Mouse (Mus musculus) neural tube, embryonic 14.5 days (tissue): ENCODE measurements around the gene March4. TPM values are rescaled to one million over a fixed set of nuclear protein-coding genes. Genes with fewer than 3 reads are reported as not detected.

ENCODE experiments used
- ATAC-seq: fragments of 200-750 bp; cut with Nextera tagmentation; 2 replicates; pipeline ENCODE4 v1.8.0; 2017; ENCODE audit warnings: low read depth, mild to moderate bottlenecking, moderate TSS enrichment, moderate library complexity
- H3K27ac ChIP-seq: fragments of 300-500 bp; sonication (generic); 2 replicates; pipeline ENCODE4 v1.5.1; 2014; ENCODE audit warnings: low read depth, mild to moderate bottlenecking, control low read depth, low read length, moderate library complexity, mixed read lengths
- H3K27me3 ChIP-seq: fragments of 300-500 bp; sonication (generic); 2 replicates; pipeline ENCODE4 v1.6.1; 2014; ENCODE audit warnings: low read length; ENCODE audit not compliant: control insufficient read depth, insufficient read depth
- H3K36me3 ChIP-seq: fragments of 300-500 bp; sonication (generic); 2 replicates; pipeline ENCODE4 v1.6.1; 2014; ENCODE audit warnings: low read length, mixed read lengths; ENCODE audit not compliant: control insufficient read depth, insufficient read depth
- H3K4me1 ChIP-seq: fragments of 300-500 bp; sonication (generic); 2 replicates; pipeline ENCODE4 v1.6.1; 2014; ENCODE audit warnings: low read length; ENCODE audit not compliant: control insufficient read depth, insufficient read depth
- H3K4me2 ChIP-seq: fragments of 300-500 bp; sonication (generic); 2 replicates; pipeline ENCODE4 v1.6.1; 2014; ENCODE audit warnings: mild to moderate bottlenecking, low read depth, low read length, control low read depth
- H3K4me3 ChIP-seq: fragments of 300-500 bp; sonication (generic); 2 replicates; pipeline ENCODE4 v1.5.1; 2014; ENCODE audit warnings: low read depth, low read length, control low read depth, mixed read lengths
- H3K9ac ChIP-seq: fragments of 300-500 bp; sonication (generic); replicated peaks from 2 replicates; pipeline ENCODE4 v1.6.1; 2014; ENCODE audit warnings: low read depth, mild to moderate bottlenecking, control low read depth, low read length, mixed read lengths
- H3K9me3 ChIP-seq: fragments of 300-500 bp; sonication (generic); 2 replicates; pipeline ENCODE4 v1.6.1; 2016; ENCODE audit warnings: low read length; ENCODE audit not compliant: control insufficient read depth
- WGBS: fragments of 180-500 bp; shearing (Covaris S2); extraction: QIAGEN DNeasy Blood & Tissue Kit; methylation state at CpG from one replicate; pipeline ENCODE4 v1.1.7; 2014; 5-methylcytosine and 5-hydroxymethylcytosine counted together
- polyA plus RNA-seq: library from polyadenylated mRNA; unstranded; fragments of >200 nt; fragmentation: Nextera tagmentation; extraction: Ambion mirVana; gene quantifications from 2 replicates; pipeline ENCODE4 v1.2.1, GENCODE M21; 2014

Gene March4
- polyA plus RNA-seq, 1 experiment from 2014 or later = 11.2 TPM

GRCm38 (mm10) chr1:72420220-72420619, 116.5 kb downstream of the March4 start:
- 66% methylated on average over 2 of the region's 2 CpGs for WGBS
- H3K9ac ChIP-seq = no peak overlapping the region
- H3K9me3 ChIP-seq = no peaks in the 10 kb centered on the region
- H3K4me3 ChIP-seq = no peak overlapping the region
- no peaks in the 10 kb centered on the region for H3K27me3 ChIP-seq
- H3K27ac ChIP-seq = no peak overlapping the region
- no peak for ATAC-seq
- H3K4me1 ChIP-seq = no peaks in the 10 kb centered on the region; the same call in 1 of the 2 replicates
- no peak overlapping the region for H3K4me2 ChIP-seq
- no peaks in the 10 kb centered on the region for H3K36me3 ChIP-seq

GRCm38 (mm10) chr1:72418744-72419655, 117.7 kb downstream of the March4 start:
- Histone ChIP-seq H3K9ac (no peak overlapping the region), H3K4me3 (no peak overlapping the region), H3K36me3 (no peaks in the 10 kb centered on the region), H3K9me3 (no peaks in the 10 kb centered on the region), H3K27me3 (no peaks in the 10 kb centered on the region), H3K27ac (no peak overlapping the region), H3K4me1 (peaks cover 3% of the 10 kb centered on the region), H3K4me2 (no peak overlapping the region)
- WGBS = 55% methylated on average over 8 of the region's 8 CpGs
- ATAC-seq = no peak

- Histone ChIP-seq H3K27me3 (no peaks in the 10 kb centered on the region), H3K9me3 (no peaks in the 10 kb centered on the region), H3K27ac (peak overlapping the region; percentile 30), H3K36me3 (no peaks in the 10 kb centered on the region), H3K4me2 (no peak overlapping the region), H3K4me1 (peaks cover 3% of the 10 kb centered on the region), H3K9ac (no peak overlapping the region), H3K4me3 (no peak overlapping the region)
- 19% methylated on average over 8 of the region's 8 CpGs for WGBS
- ATAC-seq = peak; percentile 51; the same call in 1 of the 2 replicates
Observed at GRCm38 (mm10) chr1:72414561-72415253, 122.0 kb downstream of the March4 start.

DNA sequence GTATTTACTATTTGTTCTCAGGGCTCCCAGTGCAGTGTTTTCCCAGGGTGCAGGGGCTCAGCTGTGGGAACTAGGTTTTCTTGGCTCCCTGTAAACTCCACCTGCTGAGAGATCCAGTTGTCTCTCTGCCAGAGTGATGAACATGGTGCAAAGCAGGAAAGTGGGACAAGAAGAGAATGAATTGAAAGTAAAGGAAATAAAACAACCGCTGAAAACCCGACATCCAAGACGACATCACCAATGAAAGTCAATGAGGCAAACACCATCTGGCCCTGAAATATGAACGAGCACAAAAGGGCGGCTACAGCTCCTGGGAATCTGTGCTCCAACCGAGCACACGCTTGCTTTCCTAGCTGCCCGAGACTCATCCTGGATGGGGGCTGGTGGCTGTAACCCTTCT, 122.6 kb downstream of the March4 start:
- H3K9me3 ChIP-seq = no peaks in the 10 kb centered on the region
- no peaks in the 10 kb centered on the region for H3K36me3 ChIP-seq
- peaks cover 3% of the 10 kb centered on the region for H3K4me1 ChIP-seq
- no peak overlapping the region for H3K4me3 ChIP-seq
- no peaks in the 10 kb centered on the region for H3K27me3 ChIP-seq
- H3K27ac ChIP-seq = peak overlapping the region; percentile 30
- H3K4me2 ChIP-seq = no peak overlapping the region
- WGBS = 17% methylated on average over 8 of the region's 8 CpGs
- no peak overlapping the region for H3K9ac ChIP-seq
- ATAC-seq = peak; percentile 42; the same call in 1 of the 2 replicates

DNA sequence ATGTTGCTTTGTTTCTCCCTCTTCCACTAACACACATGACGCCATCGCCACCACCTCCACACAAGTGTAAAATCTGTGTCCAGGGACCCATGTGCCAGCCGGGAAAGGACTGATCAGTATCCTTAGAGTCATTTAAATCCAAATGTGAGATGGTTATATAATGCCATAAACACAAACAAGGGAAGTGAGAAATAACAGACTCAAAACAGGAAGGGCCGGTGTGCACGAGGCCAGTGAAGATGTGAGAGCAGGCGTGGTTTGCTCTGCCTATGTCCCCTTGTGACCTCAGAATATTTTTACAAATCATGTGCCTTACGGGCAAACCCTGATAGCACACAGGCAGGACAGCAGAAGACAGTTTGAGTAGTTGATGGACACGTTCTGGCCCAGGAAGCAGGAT, 123.5 kb downstream of the March4 start:
- H3K36me3 ChIP-seq = no peaks in the 10 kb centered on the region
- no peaks in the 10 kb centered on the region for H3K9me3 ChIP-seq
- H3K4me2 ChIP-seq = no peak overlapping the region
- H3K27me3 ChIP-seq = no peaks in the 10 kb centered on the region
- WGBS = 70% methylated on average over 8 of the region's 8 CpGs
- H3K4me1 ChIP-seq = peaks cover 3% of the 10 kb centered on the region
- H3K4me3 ChIP-seq = no peak overlapping the region
- no peak overlapping the region; the same call in 1 of the 2 replicates for H3K27ac ChIP-seq
- ATAC-seq = no peak
- H3K9ac ChIP-seq = no peak overlapping the region

- H3K9me3 ChIP-seq = no peaks in the 10 kb centered on the region
- H3K27me3 ChIP-seq = no peaks in the 10 kb centered on the region
- H3K4me1 ChIP-seq = peaks cover 3% of the 10 kb centered on the region
- no peaks in the 10 kb centered on the region for H3K36me3 ChIP-seq
- no peak overlapping the region for H3K9ac ChIP-seq
- ATAC-seq = no peak
- H3K27ac ChIP-seq = no peak overlapping the region
- H3K4me3 ChIP-seq = no peak overlapping the region
- H3K4me2 ChIP-seq = no peak overlapping the region
- WGBS = 80% methylated on average over 8 of the region's 8 CpGs
Observed at GRCm38 (mm10) chr1:72411108-72411507, 125.6 kb downstream of the March4 start.

DNA sequence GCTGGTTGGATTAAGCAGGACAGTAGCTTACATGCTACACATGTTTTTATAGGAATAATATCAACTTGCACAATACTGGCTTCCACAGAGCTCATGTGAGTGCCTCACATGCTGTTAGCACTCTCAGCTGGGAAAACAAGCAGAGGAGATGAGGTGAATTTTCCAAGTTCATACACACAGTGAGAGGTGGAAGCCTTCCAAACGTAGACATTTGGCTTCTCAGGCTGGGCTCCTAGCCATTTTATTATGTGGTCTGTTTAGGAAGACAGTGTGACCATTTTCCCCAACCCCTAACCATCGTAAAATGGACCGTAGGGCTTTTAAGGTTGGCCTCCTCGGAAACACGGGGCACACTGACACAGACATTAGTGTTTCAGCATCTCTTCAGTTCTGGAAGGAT, 126.8 kb downstream of the March4 start:
- H3K4me2 ChIP-seq = no peak overlapping the region
- no peak overlapping the region for H3K27ac ChIP-seq
- no peaks in the 10 kb centered on the region for H3K36me3 ChIP-seq
- no peaks in the 10 kb centered on the region for H3K9me3 ChIP-seq
- H3K9ac ChIP-seq = no peak overlapping the region
- ATAC-seq = no peak
- H3K4me3 ChIP-seq = no peak overlapping the region
- no peaks in the 10 kb centered on the region for H3K27me3 ChIP-seq
- 71% methylated on average over 5 of the region's 5 CpGs for WGBS
- H3K4me1 ChIP-seq = peaks cover 3% of the 10 kb centered on the region

DNA sequence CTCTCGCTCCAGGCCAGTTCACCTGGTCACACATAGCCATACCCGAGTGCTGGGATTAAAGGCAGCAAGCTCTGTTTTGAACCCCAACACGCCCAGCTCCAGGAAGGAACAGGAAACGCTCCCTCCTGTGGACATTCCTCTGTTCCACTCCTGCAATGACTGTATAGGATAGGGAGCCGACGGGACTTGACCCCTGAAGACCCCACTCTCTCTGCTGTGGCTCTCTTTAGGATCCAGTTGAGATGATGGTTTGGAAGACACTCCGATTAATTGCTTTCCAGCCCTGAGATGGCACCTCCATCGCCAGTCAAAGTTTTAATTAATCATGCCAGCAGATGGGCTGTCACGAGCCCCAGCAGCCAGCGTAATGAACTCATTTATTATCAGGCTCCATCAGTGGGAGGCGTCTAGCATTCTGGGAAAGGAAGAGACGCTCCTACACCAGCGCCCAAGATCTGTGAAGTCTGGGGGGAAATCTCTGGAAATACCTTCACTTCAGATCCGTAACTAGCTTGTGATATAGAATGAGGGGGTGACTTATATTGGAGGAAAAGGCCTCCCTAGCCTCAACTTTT, 130.1 kb downstream of the March4 start:
- Histone ChIP-seq H3K27me3 (no peaks in the 10 kb centered on the region), H3K4me3 (no peak overlapping the region), H3K9ac (no peak overlapping the region), H3K36me3 (no peaks in the 10 kb centered on the region), H3K27ac (no peak overlapping the region), H3K4me1 (no peaks in the 10 kb centered on the region), H3K4me2 (no peak overlapping the region), H3K9me3 (no peaks in the 10 kb centered on the region)
- 46% methylated on average over 14 of the region's 14 CpGs for WGBS
- peak; percentile 76 for ATAC-seq
